Mouse (Mus musculus) thymus, postnatal 25 days (tissue): ENCODE data around the gene Zcchc2.

Experiments
- DNase-seq: peaks from one replicate; pipeline ENCODE4 v3.0.0; 2022

Gene Zcchc2

GRCm38 (mm10) chr1:106073166-106073565 lies 83.0 kb downstream of the Zcchc2 start:
- DNase-seq: no peak

- no peak for DNase-seq
These were observed 83.9 kb downstream of the Zcchc2 start for GRCm38 (mm10) chr1:106074141-106074540.

DNA sequence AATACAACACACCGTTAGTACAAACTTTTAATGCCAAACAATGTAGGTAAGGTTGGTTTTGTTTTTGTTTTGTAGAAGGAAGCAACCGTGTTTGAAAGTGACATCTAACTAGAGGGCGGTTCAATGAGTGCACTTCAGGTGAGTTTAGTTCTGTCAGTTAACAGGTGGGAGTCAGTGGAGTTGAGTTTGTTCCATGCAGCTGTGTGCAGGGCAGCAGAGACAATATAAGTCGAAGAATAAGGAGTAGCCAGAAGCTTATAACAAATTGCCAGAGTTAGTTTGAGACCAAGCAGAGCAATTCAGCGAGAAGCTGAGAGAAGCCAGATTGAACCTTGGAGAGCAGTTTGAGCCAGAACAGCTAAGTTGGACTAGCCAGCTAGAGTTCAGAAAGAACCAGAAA lies 84.5 kb downstream of the Zcchc2 start:
- no peak for DNase-seq

- no peak for DNase-seq
These were observed 86.4 kb downstream of the Zcchc2 start for GRCm38 (mm10) chr1:106076641-106077040.

- DNase-seq: no peak
These were observed 87.0 kb downstream of the Zcchc2 start for GRCm38 (mm10) chr1:106077166-106077565.
